Mouse (Mus musculus) bone marrow, adult 2 months (tissue): ENCODE measurements around the gene Herc4.

ENCODE experiments used
- CTCF ChIP-seq: fragments of 200-500 bp; IDR thresholded peaks from 2 replicates; pipeline ENCODE4 v1.5.1; 2011; ENCODE audit warnings: low read length, control low read depth; ENCODE audit not compliant: control insufficient read depth, insufficient read depth
- POLR2A ChIP-seq: fragments of 200-500 bp; IDR thresholded peaks from 2 replicates; pipeline ENCODE4 v1.6.1; 2011; ENCODE audit warnings: low read depth, mild to moderate bottlenecking, control low read depth, low read length, borderline replicate concordance; ENCODE audit not compliant: control insufficient read depth

DNA sequence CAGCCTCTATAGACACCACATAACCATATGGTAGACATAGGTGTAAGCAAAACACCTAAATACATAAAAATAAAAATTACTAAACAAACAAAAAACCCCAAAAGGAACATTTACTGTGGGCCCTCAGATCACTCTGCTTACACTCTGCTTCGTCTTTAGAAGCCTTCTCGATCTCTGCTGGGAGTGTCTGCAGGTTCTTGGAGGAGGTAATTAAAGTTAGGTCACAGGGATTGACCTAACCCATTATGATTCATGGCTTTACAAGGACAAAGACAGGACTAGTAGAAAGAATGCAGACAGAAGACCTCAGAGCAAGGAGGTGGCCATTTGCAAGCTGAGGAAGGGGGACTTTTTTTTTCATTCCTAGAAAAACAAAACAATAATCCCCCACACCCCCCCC lies 6.4 kb upstream of the Herc4 start:
- no peak for TF ChIP-seq CTCF
- TF ChIP-seq POLR2A, result no peak
